Mouse (Mus musculus) CD4-positive helper T cell, adult 2 months (primary cell): Measurements from ENCODE around the gene Gpr142.

ENCODE experiments used
- DNase-seq: peaks from one replicate; pipeline ENCODE4 v3.0.0-alpha.2; 2012; ENCODE audit warnings: low read depth, missing footprints, low spot score

The Gpr142 gene

DNA sequence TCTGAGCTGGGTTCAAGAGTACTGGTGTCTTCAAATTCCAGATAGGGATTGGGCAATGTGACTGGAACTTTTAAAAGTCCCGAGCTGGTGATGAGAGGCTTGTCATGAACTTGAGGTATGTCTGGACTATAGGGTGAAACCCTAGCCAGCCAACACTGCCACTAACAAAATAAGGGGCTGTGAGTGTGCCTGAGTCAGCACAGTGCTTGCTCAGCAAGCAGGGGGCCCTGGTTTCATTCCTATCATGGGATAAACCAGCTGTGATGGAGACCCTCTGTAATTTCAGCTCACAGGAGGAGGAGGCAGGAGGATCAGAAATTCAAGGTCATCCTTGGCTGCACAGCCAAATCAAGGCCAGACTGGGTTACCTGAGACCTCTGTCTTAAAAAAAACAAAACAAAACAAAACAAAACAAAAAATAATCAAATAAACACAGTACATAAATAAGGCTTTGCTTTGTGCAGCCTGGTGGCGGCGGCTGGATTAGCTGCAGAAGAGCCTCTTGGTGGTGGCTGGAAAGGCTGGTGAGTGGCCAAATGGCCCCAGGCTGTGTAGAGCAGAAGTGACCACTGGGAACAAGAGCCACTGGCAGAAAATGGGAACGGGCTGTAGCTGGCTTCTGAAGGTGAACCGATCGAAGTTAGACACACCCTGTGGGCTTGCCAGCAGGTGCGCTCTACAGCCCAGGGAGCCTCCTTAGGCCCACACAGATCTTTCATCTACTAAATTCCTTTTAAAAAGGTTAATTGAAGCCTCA lies 45.9 kb downstream of the Gpr142 start:
- no peak for DNase-seq

DNA sequence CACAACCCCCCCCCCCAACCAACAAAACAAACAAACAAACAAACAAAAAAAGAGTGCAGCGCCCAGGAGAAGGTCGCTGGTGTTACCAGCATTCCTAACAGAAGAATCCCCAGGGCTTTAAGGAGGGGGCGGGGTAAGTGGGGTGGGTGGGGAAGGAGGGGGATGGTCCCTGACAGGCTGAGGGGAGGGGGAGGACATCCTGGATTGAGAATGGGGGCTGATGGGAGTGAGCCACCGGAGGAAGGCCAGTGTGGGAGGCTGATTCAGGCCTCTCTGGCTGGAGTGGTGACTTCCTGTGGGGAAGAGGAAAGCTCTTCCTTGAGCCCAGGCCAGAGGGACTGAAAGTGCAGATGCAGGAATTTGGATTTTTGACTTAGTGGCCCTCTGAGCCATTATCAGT lies 47.6 kb downstream of the Gpr142 start:
- no peak for DNase-seq

DNA sequence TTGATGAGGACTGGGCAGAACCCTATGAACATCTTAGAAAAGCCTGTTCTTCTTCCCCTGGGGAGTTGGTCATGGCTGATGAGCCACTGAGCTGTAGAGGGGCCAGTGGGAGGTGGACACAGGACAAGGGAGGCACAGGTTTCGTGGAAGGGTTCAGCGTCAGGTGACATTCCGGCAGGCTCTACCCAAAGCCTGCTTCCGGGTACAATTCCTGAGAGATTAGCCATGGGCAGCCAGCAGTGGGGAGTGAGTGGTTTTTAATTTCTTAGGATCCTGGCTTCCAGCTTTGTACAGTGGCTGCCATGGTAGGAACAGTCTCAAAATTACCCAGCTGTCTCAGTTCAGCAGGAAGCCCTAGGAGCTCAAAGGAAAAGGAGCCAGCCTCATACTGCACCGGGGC lies 48.3 kb downstream of the Gpr142 start:
- no peak for DNase-seq

- DNase-seq = no peak
Measured at GRCm38 (mm10) chr11:114849572-114849971, 50.8 kb downstream of the Gpr142 start.

- no peak for DNase-seq
Measured at GRCm38 (mm10) chr11:114850066-114850451, 51.3 kb downstream of the Gpr142 start.

DNA sequence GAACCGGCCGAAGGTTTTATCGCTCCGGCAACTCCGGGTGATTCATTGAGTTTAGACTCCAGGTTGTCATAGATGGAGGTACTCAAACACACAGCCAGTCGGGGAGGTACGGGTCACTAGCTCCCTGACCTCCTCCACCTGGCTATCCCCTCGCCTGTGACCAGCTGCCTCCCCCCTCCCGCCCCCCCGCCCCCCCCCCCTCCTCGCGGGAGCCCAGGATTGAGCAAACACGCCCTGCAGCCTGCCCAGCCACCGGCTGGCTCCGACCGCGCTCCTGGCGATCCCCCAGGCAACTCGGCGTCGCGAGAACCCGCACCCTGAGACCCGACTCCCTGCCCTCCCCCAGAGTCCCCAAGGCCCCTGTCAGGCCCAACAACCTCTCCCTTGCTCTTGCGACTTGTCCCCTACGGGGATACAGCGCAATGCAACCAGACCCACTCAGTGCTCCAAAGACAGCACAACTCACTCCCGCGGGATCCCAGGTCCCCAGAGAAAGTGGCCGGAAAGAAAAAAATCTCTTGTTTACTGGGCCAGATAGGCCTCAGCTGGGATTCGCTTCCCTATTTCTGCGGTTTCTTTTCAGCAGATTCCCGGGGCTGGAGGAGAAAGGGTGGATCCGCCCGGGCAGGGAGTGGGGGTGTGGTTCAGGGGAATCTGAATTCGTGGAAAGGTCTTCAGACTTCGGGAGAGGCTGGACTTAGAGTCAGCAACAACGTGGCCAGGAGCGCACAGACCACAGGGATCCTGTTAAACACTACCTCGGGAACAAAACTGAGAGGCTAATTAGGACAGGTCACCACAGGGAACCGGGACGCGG lies 51.9 kb downstream of the Gpr142 start, which contains the start of gene Gprc5c:
Gene Gprc5c (plus strand): TSS at position 701 of the 817 bp plus-strand sequence.
- no peak for DNase-seq

GRCm38 (mm10) chr11:114851269-114851607 lies 52.5 kb downstream of the Gpr142 start:
- DNase-seq = no peak

DNA sequence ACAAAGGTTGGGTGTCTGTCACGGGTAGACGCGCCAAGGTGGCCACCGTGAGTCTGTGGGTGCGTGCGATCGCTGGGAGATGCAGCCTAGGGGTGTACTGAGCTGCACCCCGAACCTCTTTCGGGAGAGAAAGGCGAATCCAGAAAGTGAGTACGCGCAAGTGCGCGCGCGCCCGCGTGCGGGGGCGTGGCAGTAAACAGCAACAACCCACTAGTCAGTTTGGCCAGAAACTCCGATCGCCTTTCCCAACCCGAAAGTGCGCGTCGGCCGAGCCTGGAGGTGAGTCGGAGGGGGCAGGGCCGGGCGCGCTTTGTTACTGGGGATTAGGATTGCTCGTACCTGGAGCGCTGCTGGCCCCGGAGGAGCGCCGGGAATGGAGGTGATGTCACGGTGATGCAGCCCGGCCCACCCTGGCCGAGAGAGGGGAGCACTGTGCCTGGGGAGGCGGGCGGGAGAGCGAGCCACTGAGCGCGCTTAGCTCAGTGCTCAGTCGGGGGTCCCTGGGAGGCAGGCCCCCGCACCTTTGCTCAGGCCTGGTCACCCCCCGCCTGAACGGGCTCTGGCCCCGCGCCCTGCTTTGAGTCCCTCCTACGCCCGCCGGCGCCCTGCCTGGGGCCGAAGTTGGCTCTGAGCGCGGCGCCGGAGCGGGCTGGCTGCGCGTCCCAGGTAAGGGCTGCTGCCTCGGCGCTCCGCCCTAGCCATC lies 53.0 kb downstream of the Gpr142 start:
- DNase-seq = no peak

GRCm38 (mm10) chr11:114852311-114853173 lies 53.8 kb downstream of the Gpr142 start:
- DNase-seq = no peak

DNA sequence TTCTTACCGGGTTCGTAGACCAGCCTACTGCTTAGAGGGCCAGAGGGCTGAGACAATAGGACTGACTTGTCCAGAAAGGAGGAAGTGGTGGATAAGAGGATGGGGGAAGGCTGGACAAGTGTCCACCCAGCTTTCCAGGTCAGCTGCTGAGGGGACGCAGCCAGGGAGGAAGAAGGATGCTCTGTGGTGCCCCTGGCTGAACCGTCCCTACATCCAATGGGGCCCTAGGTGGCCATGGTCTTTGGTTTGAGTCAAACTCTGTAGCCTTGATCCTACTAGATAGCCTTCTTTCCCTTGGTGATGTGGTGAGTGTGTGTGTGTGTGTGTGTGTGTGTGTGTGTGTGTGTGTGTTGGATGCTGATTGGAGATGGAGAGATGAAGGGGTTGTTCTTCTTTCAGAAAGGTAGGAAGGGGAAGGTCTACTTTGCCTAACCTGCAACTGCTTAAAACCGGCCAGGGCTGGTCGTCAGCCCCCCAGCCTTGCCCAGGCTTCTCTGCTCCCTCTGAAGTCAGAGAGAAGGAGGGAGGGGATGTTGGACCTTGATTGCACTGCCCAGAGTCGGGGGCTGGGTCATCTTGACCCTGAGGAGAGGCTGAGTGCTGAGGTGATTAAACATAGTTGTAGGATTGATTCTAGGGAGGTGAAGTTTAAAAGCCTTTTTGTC lies 54.6 kb downstream of the Gpr142 start:
- no peak for DNase-seq

GRCm38 (mm10) chr11:114854581-114854980 lies 55.9 kb downstream of the Gpr142 start:
- DNase-seq = no peak

- no peak for DNase-seq
Measured at GRCm38 (mm10) chr11:114856125-114856524, 57.4 kb downstream of the Gpr142 start.
